8 mouse cellular contexts compared by ENCODE assay signal in genomic region chr2:165633011-165633785, GRCm38 (mm10). TPM values are rescaled to one million over a fixed set of nuclear protein-coding genes. Genes with fewer than 3 reads are reported as not detected.
A peak's percentile ranks its signal among the peaks of the same experiment; 100 is the strongest.
DNase-seq lines count a peak whose midpoint lies in the region; ATAC-seq lines count a peak whose summit lies in the region.

No protein-coding gene starts in this region.

- 0 out of 2 replicates have a peak, but pooled peaks have one; percentile 28 for ATAC-seq in kidney, embryonic 16.5 days (ENCODE audit: low FRiP score, low TSS enrichment)
- ATAC-seq in granulocyte monocyte progenitor cell, adult 5-6 weeks (replicated peaks; ENCODE audit: poor library complexity, severe bottlenecking): peak; percentile 26
- ATAC-seq in megakaryocyte progenitor cell, adult 5-6 weeks (replicated peaks; ENCODE audit: poor library complexity): 0 out of 2 replicates have a peak, but pooled peaks have one; percentile 13
- ATAC-seq in intestine, embryonic 16.5 days: no peak

- DNase-seq in kidney, adult 9 months: no peak
- DNase-seq in cerebellum, adult 18-20 months: peak; percentile 62 to 63
- no peak for DNase-seq in urinary bladder, adult 18-20 months (ENCODE audit: low spot score in 2 of 2)
- DNase-seq in thymus, adult 18-20 months: no peak

- H3K9me3 ChIP-seq in kidney, embryonic 16.5 days (ENCODE audit: low read length): 0 out of 2 replicates have a peak, but pooled peaks cover 7% of the 10 kb centered on the region
- no peaks in the 10 kb centered on the region for H3K9me3 ChIP-seq in intestine, embryonic 16.5 days (ENCODE audit: control insufficient read depth, low read length)

- H3K4me2 ChIP-seq in kidney, embryonic 16.5 days (replicated peaks; ENCODE audit: low read depth, low read length): no peak overlapping the region
- no peak overlapping the region for H3K4me2 ChIP-seq in intestine, embryonic 16.5 days (ENCODE audit: low read depth, low read length)

- H3K4me3 ChIP-seq in kidney, embryonic 16.5 days (ENCODE audit: low read length): no peak overlapping the region
- H3K4me3 ChIP-seq in intestine, embryonic 16.5 days (ENCODE audit: low read length): no peak overlapping the region

- WGBS in kidney, embryonic 16.5 days: 63% methylated on average over 11 of the region's 11 CpGs
- WGBS in intestine, embryonic 16.5 days: 77% methylated on average over 11 of the region's 11 CpGs

- no peaks in the 10 kb centered on the region for H3K27me3 ChIP-seq in kidney, embryonic 16.5 days (ENCODE audit: insufficient read depth, low read length)
- H3K27me3 ChIP-seq in intestine, embryonic 16.5 days (replicated peaks; ENCODE audit: control insufficient read depth, insufficient read depth, low read length): no peaks in the 10 kb centered on the region

- H3K4me1 ChIP-seq in kidney, embryonic 16.5 days (ENCODE audit: insufficient read depth, low read length): peaks cover 10% of the 10 kb centered on the region; the same call in 1 of the 2 replicates
- H3K4me1 ChIP-seq in intestine, embryonic 16.5 days (ENCODE audit: control insufficient read depth, insufficient read depth, low read length): no peaks in the 10 kb centered on the region

- no peak overlapping the region for H3K27ac ChIP-seq in kidney, embryonic 16.5 days (ENCODE audit: low read length)
- H3K27ac ChIP-seq in intestine, embryonic 16.5 days (ENCODE audit: low read length): no peak overlapping the region

- H3K9ac ChIP-seq in kidney, embryonic 16.5 days (replicated peaks; ENCODE audit: low read length): no peak overlapping the region
- no peak overlapping the region; the same call in 1 of the 2 replicates for H3K9ac ChIP-seq in intestine, embryonic 16.5 days (ENCODE audit: low read depth, low read length)

- H3K36me3 ChIP-seq in kidney, embryonic 16.5 days (ENCODE audit: insufficient read depth, low read length): no peaks in the 10 kb centered on the region
- no peaks in the 10 kb centered on the region for H3K36me3 ChIP-seq in intestine, embryonic 16.5 days (ENCODE audit: control insufficient read depth, insufficient read depth, low read length)

RNA-seq across cellular contexts. Expression of gene Eya2, which starts 38.4 kb away (rescaled TPM):
- 6.8 and 7.5 TPM in 2 replicates for polyA plus RNA-seq in kidney, embryonic 16.5 days (2015; fragmentation: Nextera tagmentation; extraction: Ambion mirVana)
- total RNA-seq in granulocyte monocyte progenitor cell, adult 5-6 weeks (2014; fragmentation: Nextera tagmentation): 6.0 TPM in 1 of 2 replicates, not detected in the other
- 0.30 and 1.4 TPM in 2 replicates for total RNA-seq in granulocyte monocyte progenitor cell, adult 5-6 weeks (2017)
- 1.7 TPM in 2 replicates for total RNA-seq in megakaryocyte progenitor cell, adult 5-6 weeks (2015)
- total RNA-seq in megakaryocyte progenitor cell, adult 5-6 weeks (2017): 0.33 and 1.8 TPM in 2 replicates
- polyA plus RNA-seq in intestine, embryonic 16.5 days (2015; fragmentation: Nextera tagmentation; extraction: Ambion mirVana): 0.33 and 1.2 TPM in 2 replicates

Comparison
In these comparisons a context has a peak if more than half of its experiments do, and no peak if none do; other contexts are left out.
1. DNase-seq: peak in cerebellum, adult 18-20 months (2 of 2); none in kidney, adult 9 months (single experiment), urinary bladder, adult 18-20 months (0 of 2) and thymus, adult 18-20 months (0 of 2).